Mouse (Mus musculus) CH12.LX (cell line): ENCODE measurements around the gene Clk3. TPM values are rescaled to one million over a fixed set of nuclear protein-coding genes. Genes with fewer than 3 reads are reported as not detected.

Source experiments
- DNase-seq: peaks from one replicate; pipeline ENCODE4 v3.0.0-alpha.2; 2013; ENCODE audit errors: extremely low read depth
- H3K27ac ChIP-seq: 2 replicates; pipeline ENCODE4 v1.5.1; 2012; ENCODE audit warnings: low read depth, mild to moderate bottlenecking, control low read depth, moderate library complexity; ENCODE audit not compliant: insufficient read depth
- H3K27me3 ChIP-seq: replicated peaks from 2 replicates; pipeline ENCODE3; 2012; ENCODE audit warnings: inconsistent platforms
- H3K36me3 ChIP-seq, 2 experiments: replicated peaks in 1 of 2; 2 replicates each; pipeline versions ENCODE3 to v1.6.1; 2012; ENCODE audit warnings: inconsistent platforms in 1 of 2, low read length in 1 of 2, mild to moderate bottlenecking in 1 of 2, mixed read lengths in 1 of 2, moderate library complexity in 1 of 2; ENCODE audit not compliant: control insufficient read depth in 1 of 2, insufficient read depth in 1 of 2
- H3K4me1 ChIP-seq, 2 experiments: 2 replicates each; pipeline ENCODE4 v1.6.1; 2012; ENCODE audit warnings: inconsistent platforms in 1 of 2, moderate library complexity in 1 of 2; ENCODE audit not compliant: insufficient read depth in 2 of 2, control insufficient read depth in 1 of 2
- H3K4me2 ChIP-seq: 2 replicates; pipeline ENCODE4 v1.6.1; 2012; ENCODE audit warnings: low read depth, mild to moderate bottlenecking, control low read depth; ENCODE audit not compliant: poor library complexity, insufficient read depth, severe bottlenecking
- H3K4me3 ChIP-seq, 3 experiments: fragments of 150-350 bp in 1 of 3; sonication (generic) in 1 of 3; replicated peaks in 1 of 3; 2 replicates each; pipeline versions ENCODE3 to v1.5.1; 2011 to 2012; ENCODE audit warnings: low read depth in 2 of 3, low read length in 2 of 3, mild to moderate bottlenecking in 2 of 3, moderate library complexity in 2 of 3, control low read depth in 1 of 3, improper control_type of control experiment in 1 of 3, inconsistent platforms in 1 of 3, mixed read lengths in 1 of 3; ENCODE audit not compliant: poor library complexity in 1 of 3
- H3K79me2 ChIP-seq: replicated peaks from 2 replicates; pipeline ENCODE4 v1.6.1; 2012; ENCODE audit warnings: mild to moderate bottlenecking, moderate library complexity; ENCODE audit not compliant: control insufficient read depth, poor library complexity, insufficient read depth, severe bottlenecking; ENCODE audit errors: extremely low read depth
- H3K9ac ChIP-seq: 2 replicates; pipeline ENCODE4 v1.6.1; 2012; ENCODE audit warnings: low read depth, mild to moderate bottlenecking, control low read depth, moderate library complexity; ENCODE audit not compliant: insufficient read depth
- H3K9me3 ChIP-seq: replicated peaks from 2 replicates; pipeline ENCODE3; 2012; ENCODE audit warnings: low read length, inconsistent platforms, mixed read lengths
- BHLHE40 ChIP-seq: IDR thresholded peaks from 2 replicates; pipeline ENCODE4 v1.6.1; 2011; ENCODE audit warnings: mild to moderate bottlenecking, low read depth, low read length, improper control_type of control experiment
- CTCF ChIP-seq, 2 experiments: IDR thresholded peaks in 1 of 2; conservative IDR thresholded peaks in 1 of 2; 2 replicates each; pipeline ENCODE4 v1.5.1; 2011 to 2012; ENCODE audit warnings: low read depth in 2 of 2, low read length in 2 of 2, improper control_type of control experiment in 1 of 2, inconsistent platforms in 1 of 2, mild to moderate bottlenecking in 1 of 2, moderate library complexity in 1 of 2
- ELF1 ChIP-seq: IDR thresholded peaks from 2 replicates; pipeline ENCODE4 v1.6.1; 2014; ENCODE audit warnings: low read depth, mild to moderate bottlenecking, inconsistent platforms, low read length, improper control_type of control experiment
- ETS1 ChIP-seq: conservative IDR thresholded peaks from 2 replicates; pipeline ENCODE4 v1.6.1; 2012; ENCODE audit warnings: low read depth, mild to moderate bottlenecking, inconsistent platforms, low read length, improper control_type of control experiment, moderate library complexity
- GABPA ChIP-seq: IDR thresholded peaks from 2 replicates; pipeline ENCODE4 v1.6.1; 2012; ENCODE audit warnings: low read depth, low read length, improper control_type of control experiment, inconsistent platforms; ENCODE audit not compliant: insufficient replicate concordance
- IRF4 ChIP-seq: IDR thresholded peaks from 2 replicates; pipeline ENCODE4 v1.6.1; 2014; ENCODE audit warnings: low read depth, mild to moderate bottlenecking, inconsistent platforms, low read length, improper control_type of control experiment
- JUND ChIP-seq: conservative IDR thresholded peaks from 2 replicates; pipeline ENCODE4 v1.6.1; 2011; ENCODE audit warnings: low read depth, low read length, improper control_type of control experiment
- KAT2A ChIP-seq: IDR thresholded peaks from 2 replicates; pipeline ENCODE4 v1.6.1; 2012; ENCODE audit warnings: low read length, improper control_type of control experiment, inconsistent platforms; ENCODE audit not compliant: insufficient replicate concordance
- MAZ ChIP-seq: IDR thresholded peaks from 2 replicates; pipeline ENCODE4 v1.6.1; 2012; ENCODE audit warnings: low read depth, mild to moderate bottlenecking, inconsistent platforms, low read length, improper control_type of control experiment, moderate library complexity
- MXI1 ChIP-seq: IDR thresholded peaks from 2 replicates; pipeline ENCODE4 v1.6.1; 2011; ENCODE audit warnings: mild to moderate bottlenecking, low read depth, low read length, improper control_type of control experiment
- MYC ChIP-seq: IDR thresholded peaks from 2 replicates; pipeline ENCODE4 v1.6.1; 2011; ENCODE audit warnings: low read depth, mild to moderate bottlenecking, improper control_type of control experiment, low read length
- NRF1 ChIP-seq: IDR thresholded peaks from 2 replicates; pipeline ENCODE4 v1.6.1; 2014; ENCODE audit warnings: low read depth, mild to moderate bottlenecking, inconsistent platforms, low read length, improper control_type of control experiment, moderate library complexity
- POLR2AphosphoS2 ChIP-seq: IDR thresholded peaks from 2 replicates; pipeline ENCODE4 v1.6.1; 2011; ENCODE audit warnings: low read depth, low read length, improper control_type of control experiment
- RAD21 ChIP-seq: IDR thresholded peaks from 2 replicates; pipeline ENCODE4 v1.6.1; 2011; ENCODE audit warnings: low read depth, mild to moderate bottlenecking, low read length, improper control_type of control experiment, moderate library complexity
- RCOR1 ChIP-seq: conservative IDR thresholded peaks from 2 replicates; pipeline ENCODE4 v1.6.1; 2012; ENCODE audit warnings: low read depth, mild to moderate bottlenecking, inconsistent platforms, low read length, improper control_type of control experiment
- SMC3 ChIP-seq: IDR thresholded peaks from 2 replicates; pipeline ENCODE4 v1.6.1; 2011; ENCODE audit warnings: low read depth, low read length, improper control_type of control experiment
- TBP ChIP-seq: conservative IDR thresholded peaks from 2 replicates; pipeline ENCODE4 v1.6.1; 2011; ENCODE audit warnings: low read depth, low read length, improper control_type of control experiment
- TCF12 ChIP-seq: IDR thresholded peaks from 2 replicates; pipeline ENCODE4 v1.6.1; 2014; ENCODE audit warnings: low read depth, mild to moderate bottlenecking, inconsistent platforms, low read length, improper control_type of control experiment
- UBTF ChIP-seq: IDR thresholded peaks from 2 replicates; pipeline ENCODE4 v1.6.1; 2012; ENCODE audit warnings: low read depth, mild to moderate bottlenecking, inconsistent platforms, low read length, improper control_type of control experiment, moderate library complexity
- USF1 ChIP-seq: IDR thresholded peaks from 2 replicates; pipeline ENCODE4 v1.6.1; 2014; ENCODE audit warnings: low read depth, mild to moderate bottlenecking, inconsistent platforms, low read length, improper control_type of control experiment
- ZKSCAN1 ChIP-seq: IDR thresholded peaks from 2 replicates; pipeline ENCODE4 v1.6.1; 2012; ENCODE audit warnings: low read depth, inconsistent platforms, low read length, improper control_type of control experiment, borderline replicate concordance
- dilution Hi-C: fragments of 300-500 bp; cut with MboI; formaldehyde crosslinking; loops from 2 replicates; pipeline ENCODE4 v1.14.3; 2020; ENCODE audit warnings: low sequenced_read_pairs; ENCODE audit not compliant: extremely low pct_unique_long_range_greater_than_20kb, extremely low pct_ligation_motif_present
- in situ Hi-C: fragments of 300-500 bp; cut with MboI; formaldehyde crosslinking; loops from 3 replicates; pipeline ENCODE4 v1.14.3; 2019; ENCODE audit warnings: low sequenced_read_pairs, low pct_ligation_motif_present, low pct_unique_long_range_greater_than_20kb, mixed read lengths
- polyA plus RNA-seq: library from polyadenylated mRNA; unstranded; fragments of >175 nt; gene quantifications from 2 replicates; pipeline ENCODE4 v1.2.1, GENCODE M21; 2012; ENCODE audit warnings: low read depth; ENCODE audit not compliant: insufficient read length
- total RNA-seq, 2 experiments: library from RNA; depleted of rRNA; stranded (reverse); fragments of 300-350 nt in 1 of 2; fragments of >200 nt in 1 of 2; gene quantifications; 2 replicates each; pipeline ENCODE4 v1.2.3; 2012 to 2014

Gene Clk3
- total and polyA plus RNA-seq, 3 experiments: 46.7 to 87.7 (median 62.4) TPM

DNA sequence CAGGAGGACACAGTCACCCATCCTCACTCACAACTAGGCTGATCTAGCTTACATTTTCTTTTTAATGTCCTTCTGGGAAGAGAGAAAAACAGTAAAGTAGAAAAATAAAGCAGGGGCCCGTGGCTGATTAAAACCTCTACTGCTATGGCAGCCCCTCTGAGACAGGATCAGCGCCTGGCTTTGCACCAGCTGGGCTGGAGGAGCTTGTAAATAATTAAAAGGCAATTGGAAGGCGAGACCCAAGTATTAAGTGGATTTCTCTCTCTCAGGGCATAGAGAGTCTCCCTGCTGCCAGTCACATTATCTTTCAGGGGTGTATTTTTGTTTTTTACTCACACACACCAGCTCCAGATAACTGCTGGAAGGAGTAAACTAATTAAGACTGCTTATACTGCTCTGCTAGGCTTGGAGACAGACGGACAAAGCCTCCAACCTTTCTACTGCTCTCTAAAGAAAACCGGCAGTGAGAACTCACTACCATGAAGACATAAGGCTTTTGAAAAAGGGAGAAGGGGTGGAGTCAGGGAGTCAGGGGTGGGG is 43.2 kb upstream of the Clk3 start:
- Histone ChIP-seq H3K27me3 (no peaks in the 10 kb centered on the region), H3K36me3 (peaks cover 38 to 75% of the 10 kb centered on the region in 2 experiments), H3K4me2 (no peak overlapping the region), H3K4me3 (no peak overlapping the region), H3K9ac (no peak overlapping the region), H3K9me3 (no peaks in the 10 kb centered on the region), H3K27ac (no peak overlapping the region), H3K79me2 (peaks cover 48% of the 10 kb centered on the region), H3K4me1 (peaks cover 38 to 99% of the 10 kb centered on the region in 2 experiments)
- DNase-seq: no peak
- TF ChIP-seq BHLHE40 (no peak), IRF4 (no peak), UBTF (no peak), NRF1 (no peak), RAD21 (no peak), ELF1 (no peak), ZKSCAN1 (no peak), MYC (no peak), MXI1 (no peak), RCOR1 (no peak), KAT2A (no peak), SMC3 (no peak), JUND (no peak), USF1 (no peak), POLR2AphosphoS2 (no peak), CTCF (conservative IDR thresholded peaks at IDR 0.05 in 1 of 2, IDR thresholded peaks at IDR 0.05 in 1 of 2; ENCODE audit: low read depth in 2 of 2, low read length in 2 of 2) (no peak), MAZ (no peak)
- dilution Hi-C loops (no loop called here), in situ Hi-C loops (loop anchor here (25.0 kb wide), 1 partner anchor 453 kb away; the partner anchor contains the start of gene Stoml1)

DNA sequence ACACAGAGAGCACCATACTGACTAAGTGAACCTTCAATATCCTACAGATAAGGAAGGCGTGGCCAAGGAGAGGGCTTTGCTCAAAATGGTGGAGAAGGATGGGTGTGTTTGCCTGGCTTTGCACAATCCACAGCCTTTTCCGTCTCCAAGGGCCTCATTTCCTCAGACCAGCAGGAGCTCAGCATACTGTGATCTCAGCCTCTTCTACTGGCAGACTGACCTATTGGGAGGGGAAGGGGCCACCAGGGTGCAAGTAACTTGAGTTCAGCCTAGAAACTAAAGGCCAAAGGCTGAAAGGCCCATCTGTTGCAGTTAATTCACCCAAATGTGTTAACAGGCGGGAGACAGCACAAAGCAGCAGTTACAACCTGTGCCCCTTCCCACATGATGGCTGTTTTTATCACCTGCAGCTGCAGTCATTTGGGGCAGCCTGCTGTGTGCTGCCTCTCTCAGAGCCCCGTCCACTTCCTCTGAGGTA is 41.6 kb upstream of the Clk3 start:
- in situ Hi-C loops (loop anchor here (25.0 kb wide), 1 partner anchor 455 kb away; the partner anchor contains the start of gene Stoml1), dilution Hi-C loops (no loop called here)
- Histone ChIP-seq H3K4me2 (peak overlapping the region; percentile 42; the same call in 1 of the 2 replicates), H3K9ac (peak overlapping the region; percentile 42; the same call in 1 of the 2 replicates), H3K79me2 (peaks cover 35% of the 10 kb centered on the region), H3K4me3 (no peak overlapping the region), H3K9me3 (no peaks in the 10 kb centered on the region), H3K27ac (peak overlapping the region; percentile 89), H3K36me3 (peaks cover 46 to 79% of the 10 kb centered on the region in 2 experiments), H3K4me1 (peaks cover 28 to 99% of the 10 kb centered on the region in 2 experiments), H3K27me3 (no peaks in the 10 kb centered on the region)
- no peak for TF ChIP-seq GABPA
- no peak for TF ChIP-seq RCOR1
- no peak for TF ChIP-seq TBP
- TF ChIP-seq SMC3: no peak
- TF ChIP-seq POLR2AphosphoS2: no peak
- TF ChIP-seq TCF12: no peak
- TF ChIP-seq ETS1: no peak
- no peak for TF ChIP-seq ZKSCAN1
- no peak for TF ChIP-seq KAT2A
- DNase-seq: no peak
